In genomic region chr9:14222936-14223335, GRCm38 (mm10) we compare ENCODE assay signal across 23 mouse cellular contexts. TPM values are rescaled to one million over a fixed set of nuclear protein-coding genes. Genes with fewer than 3 reads are reported as not detected.
DNase-seq lines count a peak whose midpoint lies in the region; ATAC-seq and TF ChIP-seq lines count a peak whose summit lies in the region.
"Had no signal": no experiment of that assay in that cellular context is flagged by ENCODE, and none has a peak within 500 bp of the region (broad histone marks: within the 10 kb centered on the region; RNA-seq: fewer than 3 reads in every experiment).

No protein-coding gene starts in this region.

- TF ChIP-seq POLR2A in lung, adult 2 months (IDR thresholded peaks at IDR 0.05; ENCODE audit: borderline replicate concordance, extremely low read depth, low read depth, low read length) = no peak

- H3K9me3 ChIP-seq in lung, postnatal 0 days (ENCODE audit: low read length) = no peaks in the 10 kb centered on the region
- H3K9me3 ChIP-seq: embryonic facial prominence, embryonic 13.5 days; embryonic facial prominence, embryonic 15.5 days; forebrain, embryonic 10.5 days; forebrain, embryonic 12.5 days had no signal

- H3K36me3 ChIP-seq in lung, postnatal 0 days (ENCODE audit: insufficient read depth, low read length) = no peaks in the 10 kb centered on the region
- H3K36me3 ChIP-seq: embryonic facial prominence, embryonic 13.5 days; embryonic facial prominence, embryonic 15.5 days; forebrain, embryonic 10.5 days; forebrain, embryonic 12.5 days had no signal

- no peak overlapping the region for H3K4me2 ChIP-seq in lung, postnatal 0 days (replicated peaks; ENCODE audit: low read depth, low read length)
- H3K4me2 ChIP-seq: embryonic facial prominence, embryonic 13.5 days; embryonic facial prominence, embryonic 15.5 days; forebrain, embryonic 12.5 days had no signal

- H3K4me3 ChIP-seq in lung, postnatal 0 days (ENCODE audit: low read depth, low read length) = no peak overlapping the region
- H3K4me3 ChIP-seq in lung, adult 2 months (replicated peaks; ENCODE audit: extremely low read depth, low read depth, low read length) = no peak overlapping the region
- H3K4me3 ChIP-seq: embryonic facial prominence, embryonic 13.5 days; embryonic facial prominence, embryonic 15.5 days; erythroblast, embryonic 14.5 days; forebrain, embryonic 10.5 days; forebrain, embryonic 12.5 days had no signal

- ATAC-seq in lung, postnatal 0 days = peak; percentile 26; the same call in 1 of the 2 replicates
- ATAC-seq: forebrain, embryonic 14.5 days; forebrain, embryonic 16.5 days had no signal

- H3K9ac ChIP-seq in lung, postnatal 0 days (replicated peaks; ENCODE audit: low read depth) = no peak overlapping the region
- H3K9ac ChIP-seq: embryonic facial prominence, embryonic 13.5 days; embryonic facial prominence, embryonic 15.5 days; forebrain, embryonic 12.5 days had no signal

- WGBS in lung, postnatal 0 days = 32% methylated on average over 2 of the region's 2 CpGs
- 36% methylated on average over 2 of the region's 2 CpGs for WGBS in lung, adult 2 months

- TF ChIP-seq EP300 in lung, postnatal 0 days (IDR thresholded peaks at IDR 0.05) = no peak

- TF ChIP-seq CTCF in lung, postnatal 0 days (IDR thresholded peaks at IDR 0.05) = no peak
- no peak for TF ChIP-seq CTCF in lung, adult 2 months (IDR thresholded peaks at IDR 0.05; ENCODE audit: insufficient read depth, low read length)

- no peak overlapping the region for H3K27ac ChIP-seq in lung, postnatal 0 days (ENCODE audit: low read length)
- H3K27ac ChIP-seq: embryonic facial prominence, embryonic 13.5 days; embryonic facial prominence, embryonic 15.5 days; forebrain, embryonic 10.5 days; forebrain, embryonic 12.5 days had no signal

- H3K4me1 ChIP-seq in lung, postnatal 0 days (ENCODE audit: insufficient read depth, low read depth, low read length) = no peaks in the 10 kb centered on the region
- no peaks in the 10 kb centered on the region for H3K4me1 ChIP-seq in lung, adult 2 months (ENCODE audit: control insufficient read depth, insufficient read depth, low read length)
- H3K4me1 ChIP-seq: embryonic facial prominence, embryonic 13.5 days; embryonic facial prominence, embryonic 15.5 days; forebrain, embryonic 10.5 days; forebrain, embryonic 12.5 days had no signal

- no peaks in the 10 kb centered on the region for H3K27me3 ChIP-seq in lung, postnatal 0 days (replicated peaks; ENCODE audit: insufficient read depth, low read length)
- H3K27me3 ChIP-seq: embryonic facial prominence, embryonic 13.5 days; embryonic facial prominence, embryonic 15.5 days; forebrain, embryonic 12.5 days had no signal

- intact Hi-C loops in heart, postnatal 10 days (cut with DNase I) = no loop called here

- peak; percentile 40 for DNase-seq in heart, adult 11 months
- no peak for DNase-seq in heart, postnatal 10 days
- DNase-seq in lung, postnatal 0 days (ENCODE audit: low spot score) = no peak
- DNase-seq in lung, adult 2 months = no peak
- no peak for DNase-seq in ovary, postnatal 36 days (ENCODE audit: low spot score)
- DNase-seq: adrenal gland, adult 2 months; adrenal gland, postnatal 10 days; adrenal gland, postnatal 25 days; B cell, adult 2 months; cerebellum, adult 11 months; cerebellum, adult 18-20 months; cerebellum, adult 8-10 months; cerebellum, adult 9-11 months; cerebellum, postnatal 14 days; cerebellum, postnatal 36 days; embryo, embryonic 11 days had no signal

RNA-seq across cellular contexts. Expression of gene Sesn3, which starts 51.9 kb away (rescaled TPM):
- total RNA-seq in heart, postnatal 10 days (2021) = 10 to 100 TPM; 25.0 to 31.3 TPM
- polyA plus RNA-seq in lung, postnatal 0 days (2015; fragmentation: Nextera tagmentation; extraction: Ambion mirVana) = 6.0 and 6.7 TPM in 2 replicates
- 7.8 and 9.5 TPM in 2 replicates for polyA plus RNA-seq in lung, adult 2 months (2012; rRNA removed)
